Mouse (Mus musculus) colon, adult 2 months (tissue): ENCODE data around the gene Cox10. TPM values are rescaled to one million over a fixed set of nuclear protein-coding genes. Genes with fewer than 3 reads are reported as not detected.

Experiments
- polyA plus RNA-seq: library from polyadenylated mRNA; depleted of rRNA; stranded (reverse); fragments of >200 nt; gene quantifications from 2 replicates; pipeline ENCODE4 v1.2.3, GENCODE M21; 2012; rRNA removed

The Cox10 gene
- 27.4 and 29.5 TPM in 2 replicates for polyA plus RNA-seq

GRCm38 (mm10) chr11:64078956-64079726 is at the start of gene Cox10:
Cox10 (minus strand) TSS chr11:64079468.

GRCm38 (mm10) chr11:63922091-63922621 is 157.1 kb downstream of the Cox10 start, which contains the start of gene Hs3st3b1:
Hs3st3b1 (minus strand) TSS chr11:63922290.

Other genes with a start within 250 kb of the Cox10 start
- gene Hs3st3b1, start 157.2 kb downstream of the Cox10 start, polyA plus RNA-seq = 6.7 and 8.4 TPM in 2 replicates